Mouse (Mus musculus) small intestine, adult 2 months (tissue): ENCODE data around the gene Herc3.

Experiments used
- CTCF ChIP-seq: fragments of 200-500 bp; IDR thresholded peaks from 2 replicates; pipeline ENCODE4 v1.5.1; 2012; ENCODE audit warnings: low read depth, mild to moderate bottlenecking, control low read depth, inconsistent platforms, low read length, moderate library complexity, mixed read lengths; ENCODE audit not compliant: insufficient replicate concordance, insufficient read length; ENCODE audit errors: extremely low read depth
- POLR2A ChIP-seq: fragments of 200-500 bp; IDR thresholded peaks from 2 replicates; pipeline ENCODE4 v1.6.1; 2012; ENCODE audit warnings: low read depth, mild to moderate bottlenecking, control low read depth, inconsistent platforms, low read length, moderate library complexity

GRCm38 (mm10) chr6:58968272-58968671, 137.0 kb downstream of the Herc3 start:
- no peak for TF ChIP-seq POLR2A
- no peak for TF ChIP-seq CTCF
